Mouse (Mus musculus) G1E (cell line): ENCODE measurements at regions not wholly inside any gene's neighbourhood (a gene's known extent, or its start where the extent isn't known, plus 50 kb on each side); places are given as distances from the start of the nearest gene placed in this dataset.
"Not testable (repeated sequence)": the region's sequence is repeated elsewhere in the genome, so short reads cannot be mapped to it uniquely, and the experiment has no call there.

Experiments
- CTCF ChIP-seq: IDR thresholded peaks from 2 replicates; pipeline ENCODE4 v1.5.1; 2012; ENCODE audit warnings: low read depth, low read length, inconsistent platforms, mixed read lengths
- GATA1 ChIP-seq: IDR thresholded peaks from 2 replicates; pipeline ENCODE4 v1.6.1; 2012; ENCODE audit warnings: borderline replicate concordance, low read length, inconsistent platforms, mixed read lengths
- GATA2 ChIP-seq: IDR thresholded peaks from 2 replicates; pipeline ENCODE4 v1.6.1; 2012; ENCODE audit warnings: low read depth, low read length, inconsistent platforms, borderline replicate concordance

- not testable (repeated sequence) for TF ChIP-seq CTCF, GATA1, GATA2
Observed at GRCm38 (mm10) chr15:87894866-87895265, 350.8 kb downstream of the Fam19a5 start.
